Mouse (Mus musculus) midbrain, embryonic 10.5 days (tissue): ENCODE measurements around the gene Pdrg1. TPM values are rescaled to one million over a fixed set of nuclear protein-coding genes. Genes with fewer than 3 reads are reported as not detected.

Experiments
- DNase-seq: peaks from one replicate; pipeline ENCODE4 v3.0.0-alpha.2; 2017; ENCODE audit warnings: low spot score
- H3K27ac ChIP-seq: fragments of 300-500 bp; sonication (generic); replicated peaks from 2 replicates; pipeline ENCODE4 v1.5.1; 2016; ENCODE audit warnings: mild to moderate bottlenecking
- H3K27me3 ChIP-seq: fragments of 300-500 bp; sonication (generic); 2 replicates; pipeline ENCODE4 v1.6.1; 2016; ENCODE audit warnings: low read depth, mild to moderate bottlenecking; ENCODE audit not compliant: poor library complexity, severe bottlenecking
- H3K36me3 ChIP-seq: fragments of 300-500 bp; sonication (generic); 2 replicates; pipeline ENCODE4 v1.6.1; 2016; ENCODE audit warnings: mild to moderate bottlenecking, moderate library complexity
- H3K4me1 ChIP-seq: fragments of 300-500 bp; sonication (generic); 2 replicates; pipeline ENCODE4 v1.6.1; 2016
- H3K4me3 ChIP-seq: fragments of 300-500 bp; sonication (generic); 2 replicates; pipeline ENCODE4 v1.5.1; 2016; ENCODE audit warnings: mild to moderate bottlenecking, moderate library complexity
- H3K9me3 ChIP-seq: fragments of 300-500 bp; sonication (generic); replicated peaks from 2 replicates; pipeline ENCODE4 v1.6.1; 2016; ENCODE audit warnings: mild to moderate bottlenecking
- WGBS: fragments of 180-500 bp; shearing (Covaris S2); methylation state at CpG from one replicate; pipeline ENCODE4 v1.1.7; 2016; 5-methylcytosine and 5-hydroxymethylcytosine counted together
- polyA plus RNA-seq: library from polyadenylated mRNA; unstranded; fragments of >200 nt; fragmentation: Nextera tagmentation; extraction: Ambion mirVana; gene quantifications from 2 replicates; pipeline ENCODE4 v1.2.1, GENCODE M21; 2016

Pdrg1 gene
- polyA plus RNA-seq, 1 experiment from 2014 or later, result 108 TPM

DNA sequence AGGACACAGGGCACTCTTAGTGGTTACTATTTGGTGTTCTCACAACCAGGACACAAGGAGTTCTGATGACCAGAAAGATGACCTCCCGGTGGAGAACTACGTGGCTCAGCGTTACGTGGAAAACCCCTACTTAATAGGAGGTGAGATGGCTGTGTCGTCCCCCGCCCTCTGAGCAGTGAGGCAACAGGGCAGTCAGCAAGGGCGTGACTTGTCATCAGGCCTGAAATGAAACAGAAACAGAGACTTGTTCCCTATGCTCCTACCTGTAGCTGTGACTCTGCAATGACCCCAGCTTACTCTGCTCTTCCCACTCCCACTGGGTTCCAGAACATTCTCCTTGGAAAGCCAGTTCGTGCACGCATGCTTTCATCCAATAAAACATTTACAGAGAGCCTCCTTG lies 23.7 kb downstream of the Pdrg1 start:
- Histone ChIP-seq H3K27ac (no peak overlapping the region), H3K9me3 (no peaks in the 10 kb centered on the region), H3K27me3 (no peaks in the 10 kb centered on the region), H3K4me1 (0 out of 2 replicates have a peak, but pooled peaks cover 4% of the 10 kb centered on the region), H3K4me3 (no peak overlapping the region), H3K36me3 (no peaks in the 10 kb centered on the region)
- 94% methylated on average over 9 of the region's 9 CpGs for WGBS
- no peak for DNase-seq

DNA sequence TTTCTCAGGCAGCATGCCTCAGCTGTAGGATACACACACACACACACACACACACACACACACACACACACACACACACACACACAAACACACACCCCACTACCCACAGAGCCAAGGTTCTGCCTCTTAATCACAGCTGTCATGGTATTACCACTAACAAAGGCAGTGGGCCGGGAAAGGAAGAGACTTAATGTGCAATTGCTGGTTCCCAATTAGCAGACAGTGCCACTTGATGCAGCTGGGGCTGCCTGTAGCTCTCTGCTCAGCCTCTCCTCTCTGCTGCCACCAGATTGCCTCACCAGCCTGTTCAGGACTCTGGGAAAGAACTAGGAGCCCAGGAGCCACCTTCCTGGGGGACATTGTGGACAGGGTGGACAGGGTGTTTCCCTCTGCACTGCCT lies 29.6 kb downstream of the Pdrg1 start:
- Histone ChIP-seq H3K4me3 (no peak overlapping the region), H3K27ac (0 out of 2 replicates have a peak overlapping the region, but pooled peaks have one; percentile 38), H3K9me3 (no peaks in the 10 kb centered on the region), H3K4me1 (0 out of 2 replicates have a peak, but pooled peaks cover 4% of the 10 kb centered on the region), H3K36me3 (no peaks in the 10 kb centered on the region), H3K27me3 (no peaks in the 10 kb centered on the region)
- WGBS, result 37% methylated on average over 1 of the region's 1 CpGs
- DNase-seq, result no peak

DNA sequence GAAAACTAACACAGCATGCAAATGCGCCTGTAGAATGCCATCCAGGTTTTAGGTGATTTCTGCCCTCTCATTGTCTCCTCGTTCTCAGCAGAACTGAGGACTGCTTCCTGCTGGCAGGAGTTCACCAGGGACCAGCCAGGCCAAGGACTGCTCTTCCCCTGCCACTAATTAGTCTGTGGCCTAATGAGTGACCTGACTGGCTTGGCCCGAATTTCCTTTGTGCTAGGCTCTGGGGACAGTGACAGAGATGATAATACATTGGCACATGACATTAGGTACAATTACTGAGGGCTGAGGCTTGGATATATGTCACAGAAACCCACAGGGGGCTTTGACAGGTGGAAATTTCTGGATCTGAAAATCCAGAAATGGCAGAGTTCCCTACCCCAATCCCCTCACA lies 38.2 kb downstream of the Pdrg1 start:
- H3K27ac ChIP-seq, result no peak overlapping the region
- WGBS, result 66% methylated on average over 3 of the region's 3 CpGs
- H3K4me1 ChIP-seq, result peaks cover 4% of the 10 kb centered on the region; the same call in 1 of the 2 replicates
- H3K4me3 ChIP-seq, result no peak overlapping the region
- H3K9me3 ChIP-seq, result no peaks in the 10 kb centered on the region
- H3K36me3 ChIP-seq, result no peaks in the 10 kb centered on the region
- H3K27me3 ChIP-seq, result no peaks in the 10 kb centered on the region
- DNase-seq, result no peak

DNA sequence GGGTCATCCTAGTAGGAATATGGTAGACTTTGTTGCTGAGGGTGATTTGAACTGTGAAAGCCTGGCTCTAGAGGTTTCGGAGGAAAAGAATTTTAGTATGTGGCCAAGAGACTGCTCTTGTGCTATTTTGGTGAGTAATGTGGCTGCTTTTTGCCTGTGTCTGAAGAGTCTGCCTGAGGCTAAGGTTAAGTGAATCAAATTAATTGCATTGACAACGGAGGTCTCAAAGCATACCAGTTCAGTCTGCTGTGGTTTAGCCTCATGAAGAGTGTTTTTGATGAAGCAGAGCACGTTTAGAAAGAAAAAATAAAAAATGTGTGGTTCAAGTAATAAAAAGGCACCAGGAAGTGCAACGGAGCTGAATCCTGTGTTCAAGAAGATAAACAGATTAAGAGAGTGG lies 49.7 kb downstream of the Pdrg1 start:
- Histone ChIP-seq H3K36me3 (no peaks in the 10 kb centered on the region), H3K4me3 (no peak overlapping the region), H3K27me3 (peaks cover 2% of the 10 kb centered on the region; the same call in 1 of the 2 replicates), H3K27ac (no peak overlapping the region), H3K9me3 (no peaks in the 10 kb centered on the region), H3K4me1 (peaks cover 11% of the 10 kb centered on the region)
- WGBS, result 75% methylated on average over 4 of the region's 4 CpGs
- no peak for DNase-seq

DNA sequence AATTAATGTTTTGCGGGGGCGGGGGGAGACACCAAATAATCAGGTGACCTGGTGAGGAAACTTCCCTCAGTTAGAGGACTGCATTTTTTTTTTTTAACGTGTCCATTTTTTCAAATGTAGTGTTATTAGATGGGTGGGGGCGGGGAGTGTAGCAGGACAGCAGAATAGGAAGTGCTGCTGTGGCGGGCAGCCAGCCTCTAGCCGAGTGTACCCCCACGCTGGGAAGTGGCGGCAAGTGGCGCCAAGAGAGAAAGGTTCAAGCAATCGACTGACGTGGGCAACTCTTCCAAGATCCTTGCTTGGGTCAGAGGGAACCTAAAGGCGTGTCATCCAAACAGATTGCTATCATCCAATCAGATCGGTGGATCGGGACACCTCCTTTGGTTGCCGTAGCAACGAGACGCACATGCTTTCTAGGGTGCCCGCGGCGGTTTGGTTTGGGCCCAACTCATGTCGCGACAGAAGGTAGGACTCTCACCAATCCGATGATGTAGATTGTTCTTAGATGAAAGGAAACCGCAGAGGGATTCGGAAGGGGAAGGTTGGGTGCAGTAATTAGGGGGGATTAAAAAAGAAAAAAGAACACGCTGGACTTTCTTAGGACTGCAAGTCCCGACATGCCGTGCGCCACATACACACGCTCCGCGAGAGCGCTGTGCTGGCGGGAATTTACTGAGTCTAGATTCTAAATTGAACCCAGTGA lies 53.0 kb downstream of the Pdrg1 start, which contains the start of gene Ttll9:
Gene Ttll9 (plus strand): TSS at position 395 of the 703 bp plus-strand sequence.
- Histone ChIP-seq H3K4me3 (peak within 1 kb of the TSS; percentile 59), H3K4me1 (peaks cover 11% of the 10 kb centered on the region), H3K27me3 (peaks cover 13% of the 10 kb centered on the region), H3K27ac (peak within 1 kb of the TSS; percentile 67), H3K9me3 (no peaks in the 10 kb centered on the region), H3K36me3 (no peaks in the 10 kb centered on the region)
- 2% methylated on average over 34 of the region's 34 CpGs for WGBS
- DNase-seq, result peak; percentile 87

Other genes starting within 250 kb of the Pdrg1 start
- gene Bcl2l1, start 183.7 kb downstream of the Pdrg1 start, polyA plus RNA-seq, result 107 and 128 TPM in 2 replicates
- 153 TPM in 2 replicates for gene Tpx2, start 167.5 kb downstream of the Pdrg1 start, polyA plus RNA-seq
- gene Mylk2, start 104.1 kb downstream of the Pdrg1 start, polyA plus RNA-seq, result 0.06 and 0.07 TPM in 2 replicates
- 0.58 and 1.5 TPM in 2 replicates for gene Foxs1, start 82.2 kb downstream of the Pdrg1 start, polyA plus RNA-seq
- 0.60 and 1.3 TPM in 2 replicates for gene Dusp15, start 63.7 kb downstream of the Pdrg1 start, polyA plus RNA-seq
- 1.3 and 1.4 TPM in 2 replicates for gene Ttll9, start 52.9 kb downstream of the Pdrg1 start, polyA plus RNA-seq
- 0.21 and 0.68 TPM in 2 replicates for gene Xkr7, start 16.4 kb upstream of the Pdrg1 start, polyA plus RNA-seq
- gene Ccm2l, start 50.5 kb upstream of the Pdrg1 start, polyA plus RNA-seq, result 1.1 and 1.2 TPM in 2 replicates
- gene Hck, start 93.0 kb upstream of the Pdrg1 start, polyA plus RNA-seq, result 2.1 and 2.2 TPM in 2 replicates
- 82.5 and 82.8 TPM in 2 replicates for gene Tm9sf4, start 145.9 kb upstream of the Pdrg1 start, polyA plus RNA-seq
- gene Tspyl3, start 210.0 kb upstream of the Pdrg1 start, polyA plus RNA-seq, result 7.3 and 8.1 TPM in 2 replicates
- gene Plagl2, start 226.0 kb upstream of the Pdrg1 start, polyA plus RNA-seq, result 29.1 and 29.4 TPM in 2 replicates
- 5.9 and 6.3 TPM in 2 replicates for gene Pofut1, start 226.1 kb upstream of the Pdrg1 start, polyA plus RNA-seq